Mouse (Mus musculus): Measurements from ENCODE around the gene Cd5. TPM values are rescaled to one million over a fixed set of nuclear protein-coding genes. Genes with fewer than 3 reads are reported as not detected.

Cd5 gene
- polyA plus RNA-seq, 1 experiment from 2014 or later, result 0.05 TPM

DNA sequence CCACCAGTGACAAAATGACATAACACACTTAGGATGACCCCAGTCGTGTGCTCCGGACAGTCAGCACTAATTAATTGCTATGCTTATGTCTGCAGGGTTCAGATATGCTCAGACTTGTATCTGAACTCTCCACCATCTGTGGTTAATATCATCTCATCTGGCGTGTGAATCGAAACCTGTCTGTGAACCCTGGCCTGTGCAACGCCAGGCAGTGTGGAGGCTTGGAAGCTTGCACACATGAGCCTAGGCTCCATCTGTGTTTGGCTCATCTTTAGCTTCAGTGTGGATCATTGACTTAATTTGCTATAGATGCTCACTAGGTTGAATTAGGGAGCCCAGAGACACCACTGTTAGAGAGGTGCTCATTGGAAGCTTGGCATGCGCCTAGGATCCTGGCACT is 23.7 kb upstream of the Cd5 start:
- H3K27me3 ChIP-seq (ENCODE audit: control insufficient read depth, insufficient read depth, low read length), result no peaks in the 10 kb centered on the region
- no peaks in the 10 kb centered on the region for H3K36me3 ChIP-seq (ENCODE audit: control insufficient read depth, insufficient read depth, low read length)
- H3K9me3 ChIP-seq (ENCODE audit: control insufficient read depth, low read length), result no peaks in the 10 kb centered on the region
- no peak for DNase-seq (ENCODE audit: low spot score)
- H3K9ac ChIP-seq (ENCODE audit: low read length), result no peak overlapping the region
- no peak overlapping the region for H3K4me2 ChIP-seq (ENCODE audit: low read depth, low read length, severe bottlenecking)
- WGBS, result 83% methylated on average over 6 of the region's 6 CpGs
- no peak overlapping the region for H3K27ac ChIP-seq (ENCODE audit: low read depth, low read length)
- H3K4me1 ChIP-seq (replicated peaks; ENCODE audit: control insufficient read depth, insufficient read depth, low read length), result no peaks in the 10 kb centered on the region
- no peak for ATAC-seq (replicated peaks; ENCODE audit: low FRiP score)
- H3K4me3 ChIP-seq (ENCODE audit: low read depth, low read length), result no peak overlapping the region

- WGBS, result 88% methylated on average over 8 of the region's 8 CpGs
- DNase-seq (ENCODE audit: low spot score) (no peak), ATAC-seq (replicated peaks; ENCODE audit: low FRiP score) (no peak)
- Histone ChIP-seq H3K4me2 (ENCODE audit: low read depth, low read length, severe bottlenecking) (no peak overlapping the region), H3K9ac (ENCODE audit: low read length) (no peak overlapping the region), H3K9me3 (ENCODE audit: control insufficient read depth, low read length) (no peaks in the 10 kb centered on the region), H3K36me3 (ENCODE audit: control insufficient read depth, insufficient read depth, low read length) (no peaks in the 10 kb centered on the region), H3K27ac (ENCODE audit: low read depth, low read length) (no peak overlapping the region), H3K4me3 (ENCODE audit: low read depth, low read length) (no peak overlapping the region), H3K27me3 (ENCODE audit: control insufficient read depth, insufficient read depth, low read length) (no peaks in the 10 kb centered on the region), H3K4me1 (replicated peaks; ENCODE audit: control insufficient read depth, insufficient read depth, low read length) (no peaks in the 10 kb centered on the region)
Observed at GRCm38 (mm10) chr19:10761794-10762415, 23.1 kb upstream of the Cd5 start.

GRCm38 (mm10) chr19:10759983-10760831 is 21.4 kb upstream of the Cd5 start:
- no peak for DNase-seq (ENCODE audit: low spot score)
- Histone ChIP-seq H3K9me3 (ENCODE audit: control insufficient read depth, low read length) (no peaks in the 10 kb centered on the region), H3K9ac (ENCODE audit: low read length) (no peak overlapping the region), H3K4me2 (ENCODE audit: low read depth, low read length, severe bottlenecking) (no peak overlapping the region), H3K27me3 (ENCODE audit: control insufficient read depth, insufficient read depth, low read length) (no peaks in the 10 kb centered on the region), H3K27ac (ENCODE audit: low read depth, low read length) (no peak overlapping the region), H3K36me3 (ENCODE audit: control insufficient read depth, insufficient read depth, low read length) (no peaks in the 10 kb centered on the region), H3K4me1 (replicated peaks; ENCODE audit: control insufficient read depth, insufficient read depth, low read length) (no peaks in the 10 kb centered on the region), H3K4me3 (ENCODE audit: low read depth, low read length) (no peak overlapping the region)
- ATAC-seq (replicated peaks; ENCODE audit: low FRiP score), result no peak
- 84% methylated on average over 9 of the region's 9 CpGs for WGBS

- no peaks in the 10 kb centered on the region for H3K9me3 ChIP-seq (ENCODE audit: control insufficient read depth, low read length)
- no peaks in the 10 kb centered on the region for H3K27me3 ChIP-seq (ENCODE audit: control insufficient read depth, insufficient read depth, low read length)
- H3K4me1 ChIP-seq (replicated peaks; ENCODE audit: control insufficient read depth, insufficient read depth, low read length), result no peaks in the 10 kb centered on the region
- H3K9ac ChIP-seq (ENCODE audit: low read length), result no peak overlapping the region
- no peak overlapping the region for H3K27ac ChIP-seq (ENCODE audit: low read depth, low read length)
- H3K36me3 ChIP-seq (ENCODE audit: control insufficient read depth, insufficient read depth, low read length), result no peaks in the 10 kb centered on the region
- H3K4me3 ChIP-seq (ENCODE audit: low read depth, low read length), result no peak overlapping the region
- DNase-seq (ENCODE audit: low spot score) (no peak), ATAC-seq (replicated peaks; ENCODE audit: low FRiP score) (no peak)
- H3K4me2 ChIP-seq (ENCODE audit: low read depth, low read length, severe bottlenecking), result no peak overlapping the region
Observed at GRCm38 (mm10) chr19:10759525-10759924, 20.7 kb upstream of the Cd5 start.

GRCm38 (mm10) chr19:10758708-10759107 is 19.9 kb upstream of the Cd5 start:
- H3K9me3 ChIP-seq (ENCODE audit: control insufficient read depth, low read length), result no peaks in the 10 kb centered on the region
- ATAC-seq (replicated peaks; ENCODE audit: low FRiP score) (no peak), DNase-seq (ENCODE audit: low spot score) (no peak)
- H3K9ac ChIP-seq (ENCODE audit: low read length), result no peak overlapping the region
- no peak overlapping the region for H3K4me2 ChIP-seq (ENCODE audit: low read depth, low read length, severe bottlenecking)
- no peaks in the 10 kb centered on the region for H3K4me1 ChIP-seq (replicated peaks; ENCODE audit: control insufficient read depth, insufficient read depth, low read length)
- no peak overlapping the region for H3K4me3 ChIP-seq (ENCODE audit: low read depth, low read length)
- no peak overlapping the region for H3K27ac ChIP-seq (ENCODE audit: low read depth, low read length)
- no peaks in the 10 kb centered on the region for H3K36me3 ChIP-seq (ENCODE audit: control insufficient read depth, insufficient read depth, low read length)
- H3K27me3 ChIP-seq (ENCODE audit: control insufficient read depth, insufficient read depth, low read length), result no peaks in the 10 kb centered on the region
- WGBS, result 81% methylated on average over 6 of the region's 6 CpGs

GRCm38 (mm10) chr19:10757526-10757925 is 18.7 kb upstream of the Cd5 start:
- Histone ChIP-seq H3K4me2 (ENCODE audit: low read depth, low read length, severe bottlenecking) (no peak overlapping the region), H3K9ac (ENCODE audit: low read length) (no peak overlapping the region), H3K36me3 (ENCODE audit: control insufficient read depth, insufficient read depth, low read length) (no peaks in the 10 kb centered on the region), H3K27ac (ENCODE audit: low read depth, low read length) (no peak overlapping the region), H3K9me3 (ENCODE audit: control insufficient read depth, low read length) (no peaks in the 10 kb centered on the region), H3K4me3 (ENCODE audit: low read depth, low read length) (no peak overlapping the region), H3K27me3 (ENCODE audit: control insufficient read depth, insufficient read depth, low read length) (no peaks in the 10 kb centered on the region), H3K4me1 (replicated peaks; ENCODE audit: control insufficient read depth, insufficient read depth, low read length) (no peaks in the 10 kb centered on the region)
- ATAC-seq (replicated peaks; ENCODE audit: low FRiP score) (no peak), DNase-seq (ENCODE audit: low spot score) (no peak)
- WGBS, result 85% methylated on average over 2 of the region's 2 CpGs

- Histone ChIP-seq H3K4me1 (replicated peaks; ENCODE audit: control insufficient read depth, insufficient read depth, low read length) (no peaks in the 10 kb centered on the region), H3K4me3 (ENCODE audit: low read depth, low read length) (no peak overlapping the region), H3K27me3 (ENCODE audit: control insufficient read depth, insufficient read depth, low read length) (no peaks in the 10 kb centered on the region), H3K4me2 (ENCODE audit: low read depth, low read length, severe bottlenecking) (no peak overlapping the region), H3K36me3 (ENCODE audit: control insufficient read depth, insufficient read depth, low read length) (no peaks in the 10 kb centered on the region), H3K9ac (ENCODE audit: low read length) (no peak overlapping the region), H3K27ac (ENCODE audit: low read depth, low read length) (no peak overlapping the region), H3K9me3 (ENCODE audit: control insufficient read depth, low read length) (no peaks in the 10 kb centered on the region)
- no peak for DNase-seq (ENCODE audit: low spot score)
- ATAC-seq (replicated peaks; ENCODE audit: low FRiP score), result no peak
Observed at GRCm38 (mm10) chr19:10757125-10757524, 18.3 kb upstream of the Cd5 start.

DNA sequence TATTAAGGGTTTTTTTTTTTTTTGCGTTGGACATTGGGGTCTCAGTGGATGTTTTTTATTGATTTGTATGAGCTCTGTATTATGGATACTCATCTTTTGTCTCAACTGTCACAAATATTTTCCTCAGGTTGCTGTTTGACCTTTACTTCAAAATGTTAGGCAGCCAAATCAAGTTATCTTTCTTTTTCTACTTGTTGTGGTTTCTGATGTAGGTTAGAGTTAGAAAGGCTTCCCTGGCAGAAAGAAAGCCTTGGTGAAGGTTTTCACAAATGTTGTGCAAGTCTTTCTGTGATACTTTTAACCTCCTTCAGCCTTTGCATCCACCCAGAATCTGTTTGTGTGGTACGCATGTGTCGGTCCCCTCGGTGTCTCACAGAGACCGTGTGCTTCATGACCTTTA is 13.8 kb upstream of the Cd5 start:
- Histone ChIP-seq H3K9me3 (ENCODE audit: control insufficient read depth, low read length) (no peaks in the 10 kb centered on the region), H3K27me3 (ENCODE audit: control insufficient read depth, insufficient read depth, low read length) (no peaks in the 10 kb centered on the region), H3K4me1 (replicated peaks; ENCODE audit: control insufficient read depth, insufficient read depth, low read length) (no peaks in the 10 kb centered on the region; the same call in 1 of the 2 replicates), H3K4me2 (ENCODE audit: low read depth, low read length, severe bottlenecking) (no peak overlapping the region), H3K4me3 (ENCODE audit: low read depth, low read length) (no peak overlapping the region), H3K36me3 (ENCODE audit: control insufficient read depth, insufficient read depth, low read length) (no peaks in the 10 kb centered on the region), H3K9ac (ENCODE audit: low read length) (no peak overlapping the region), H3K27ac (ENCODE audit: low read depth, low read length) (no peak overlapping the region)
- ATAC-seq (replicated peaks; ENCODE audit: low FRiP score) (no peak), DNase-seq (ENCODE audit: low spot score) (no peak)
- 96% methylated on average over 5 of the region's 5 CpGs for WGBS

- Histone ChIP-seq H3K9ac (ENCODE audit: low read length) (no peak overlapping the region), H3K27ac (ENCODE audit: low read depth, low read length) (no peak overlapping the region), H3K9me3 (ENCODE audit: control insufficient read depth, low read length) (no peaks in the 10 kb centered on the region), H3K4me3 (ENCODE audit: low read depth, low read length) (no peak overlapping the region), H3K4me1 (replicated peaks; ENCODE audit: control insufficient read depth, insufficient read depth, low read length) (no peaks in the 10 kb centered on the region; the same call in 1 of the 2 replicates), H3K27me3 (ENCODE audit: control insufficient read depth, insufficient read depth, low read length) (no peaks in the 10 kb centered on the region), H3K36me3 (ENCODE audit: control insufficient read depth, insufficient read depth, low read length) (no peaks in the 10 kb centered on the region), H3K4me2 (ENCODE audit: low read depth, low read length, severe bottlenecking) (no peak overlapping the region)
- DNase-seq (ENCODE audit: low spot score), result no peak
- WGBS, result 92% methylated on average over 6 of the region's 6 CpGs
- ATAC-seq (replicated peaks; ENCODE audit: low FRiP score), result no peak
Observed at GRCm38 (mm10) chr19:10752106-10752505, 13.3 kb upstream of the Cd5 start.

All from forebrain, embryonic 11.5 days (tissue).